Mouse (Mus musculus) erythroblast, embryonic 14.5 days (primary cell): ENCODE data around the gene Wdr90.

ENCODE experiments used
- GATA1 ChIP-seq: IDR thresholded peaks from 2 replicates; pipeline ENCODE4 v1.6.1; 2012; ENCODE audit warnings: low read length, inconsistent platforms, mixed read lengths
- TAL1 ChIP-seq: IDR thresholded peaks from 3 replicates; pipeline ENCODE4 v1.6.1; 2012; ENCODE audit warnings: low read length, inconsistent platforms, mixed read lengths

DNA sequence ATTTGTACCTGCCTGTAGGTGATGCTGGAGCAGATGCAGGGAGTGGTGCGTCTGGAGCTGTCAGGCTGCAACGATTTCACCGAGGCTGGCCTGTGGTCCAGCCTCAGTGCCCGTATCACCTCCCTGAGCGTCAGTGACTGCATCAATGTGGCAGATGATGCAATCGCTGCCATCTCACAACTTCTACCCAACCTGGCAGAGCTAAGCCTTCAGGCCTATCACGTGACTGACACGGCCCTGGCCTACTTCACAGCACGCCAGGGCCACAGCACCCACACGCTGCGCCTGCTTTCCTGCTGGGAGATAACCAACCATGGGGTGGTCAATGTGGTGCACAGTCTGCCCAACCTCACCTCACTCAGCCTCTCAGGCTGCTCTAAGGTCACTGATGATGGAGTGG, 43.6 kb downstream of the Wdr90 start:
- TF ChIP-seq GATA1, result no peak
- no peak for TF ChIP-seq TAL1
